Mouse (Mus musculus): Measurements from ENCODE around the gene 4430402I18Rik. TPM values are rescaled to one million over a fixed set of nuclear protein-coding genes. Genes with fewer than 3 reads are reported as not detected.

The 4430402I18Rik gene
- 2.3 and 4.7 TPM in 2 replicates for polyA plus RNA-seq (2015; fragmentation: Nextera tagmentation; extraction: Ambion mirVana)

GRCm38 (mm10) chr19:28967652-28968051 lies at the start of gene 4430402I18Rik:
4430402I18Rik (minus strand) TSS chr19:28967800.

GRCm38 (mm10) chr19:28990194-28990589 lies 22.6 kb upstream of the 4430402I18Rik start, which contains the start of gene Cdc37l1:
Cdc37l1 (plus strand) TSS chr19:28990352.

GRCm38 (mm10) chr19:28963842-28964551 lies 3.6 kb downstream of the 4430402I18Rik start, which contains the start of gene Plpp6:
Plpp6 (plus strand) TSS chr19:28963953.

Other genes with a start within 250 kb of the 4430402I18Rik start
- gene Slc1a1, start 132.8 kb downstream of the 4430402I18Rik start, polyA plus RNA-seq (2015; fragmentation: Nextera tagmentation; extraction: Ambion mirVana), result 0.29 and 0.44 TPM in 2 replicates
- gene Plpp6, start 3.8 kb downstream of the 4430402I18Rik start, polyA plus RNA-seq (2015; fragmentation: Nextera tagmentation; extraction: Ambion mirVana), result 7.2 and 12.8 TPM in 2 replicates
- 16.2 and 26.5 TPM in 2 replicates for gene Cdc37l1, start 22.6 kb upstream of the 4430402I18Rik start, polyA plus RNA-seq (2015; fragmentation: Nextera tagmentation; extraction: Ambion mirVana)
- gene Ak3, start 80.2 kb upstream of the 4430402I18Rik start, polyA plus RNA-seq (2015; fragmentation: Nextera tagmentation; extraction: Ambion mirVana), result 70.1 and 155 TPM in 2 replicates
- 27.1 and 38.7 TPM in 2 replicates for gene Rcl1, start 133.6 kb upstream of the 4430402I18Rik start, polyA plus RNA-seq (2015; fragmentation: Nextera tagmentation; extraction: Ambion mirVana)

Data from adrenal gland, postnatal 0 days (tissue).